Mouse (Mus musculus) olfactory bulb, adult 2 months (tissue): Measurements from ENCODE around the gene Fgfr2.

Source experiments
- CTCF ChIP-seq: fragments of 200-500 bp; IDR thresholded peaks from 2 replicates; pipeline ENCODE4 v1.5.1; 2012; ENCODE audit warnings: low read depth, mild to moderate bottlenecking, low read length, moderate library complexity; ENCODE audit not compliant: insufficient read depth
- POLR2A ChIP-seq: fragments of 200-500 bp; IDR thresholded peaks from 2 replicates; pipeline ENCODE4 v1.6.1; 2012; ENCODE audit warnings: mild to moderate bottlenecking, low read depth, low read length, moderate library complexity; ENCODE audit not compliant: insufficient read depth

- no peak for TF ChIP-seq CTCF
- no peak for TF ChIP-seq POLR2A
Measured at GRCm38 (mm10) chr7:131696889-131697288, 1426.3 kb downstream of the Fgfr2 start.
